Mouse (Mus musculus) megakaryocyte, adult 5-6 weeks (primary cell): ENCODE measurements around the gene Adgb. TPM values are rescaled to one million over a fixed set of nuclear protein-coding genes. Genes with fewer than 3 reads are reported as not detected.
"Not testable (repeated sequence)": the region's sequence is repeated elsewhere in the genome, so short reads cannot be mapped to it uniquely, and the experiment has no call there.

Source experiments
- ATAC-seq: 2 replicates; pipeline ENCODE4 v1.8.0; 2016; ENCODE audit warnings: mild to moderate bottlenecking, inconsistent platforms; ENCODE audit not compliant: poor library complexity, severe bottlenecking
- total RNA-seq, 2 experiments: library from RNA; stranded (forward) in 1 of 2; stranded (reverse) in 1 of 2; fragments of 153-499, 151-499 nt in 1 of 2; fragments of 221-1000, 200-1000 nt in 1 of 2; gene quantifications; 2 replicates each; pipeline versions ENCODE4 v1.2.3 to v1.2.4; 2015 to 2017

Gene Adgb
- total RNA-seq (2015) (0.27 and 1.4 TPM in 2 replicates), total RNA-seq (2017) (0.40 and 0.53 TPM in 2 replicates)

GRCm38 (mm10) chr10:10471961-10472610 lies at the start of gene Adgb:
Gene Adgb (minus strand): TSS chr10:10472326.
- peak; percentile 67 for ATAC-seq

GRCm38 (mm10) chr10:10480139-10480538 lies 8.0 kb upstream of the Adgb start:
- ATAC-seq: peak; percentile 57

GRCm38 (mm10) chr10:10477429-10477828 lies 5.3 kb upstream of the Adgb start:
- ATAC-seq: not testable (repeated sequence)

- ATAC-seq: no peak
Observed at GRCm38 (mm10) chr10:10476956-10477355, 4.8 kb upstream of the Adgb start.

GRCm38 (mm10) chr10:10476549-10476948 lies 4.4 kb upstream of the Adgb start:
- ATAC-seq: peak; percentile 91

GRCm38 (mm10) chr10:10468699-10469547 lies 3.2 kb downstream of the Adgb start:
- peak; percentile 78 for ATAC-seq

- peak; percentile 59 for ATAC-seq
Observed at GRCm38 (mm10) chr10:10460113-10460512, 12.0 kb downstream of the Adgb start.

- peak; percentile 95 for ATAC-seq
Observed at GRCm38 (mm10) chr10:10456991-10457390, 15.1 kb downstream of the Adgb start.

GRCm38 (mm10) chr10:10449067-10449466 lies 23.1 kb downstream of the Adgb start:
- peak; percentile 100 for ATAC-seq

GRCm38 (mm10) chr10:10444841-10445466 lies 27.2 kb downstream of the Adgb start:
- ATAC-seq: no peak

GRCm38 (mm10) chr10:10443558-10443957 lies 28.6 kb downstream of the Adgb start:
- ATAC-seq: no peak

GRCm38 (mm10) chr10:10435014-10435413 lies 37.1 kb downstream of the Adgb start:
- no peak for ATAC-seq

GRCm38 (mm10) chr10:10429635-10430034 lies 42.5 kb downstream of the Adgb start:
- peak; percentile 89 for ATAC-seq

GRCm38 (mm10) chr10:10429032-10429431 lies 43.1 kb downstream of the Adgb start:
- peak; percentile 67 for ATAC-seq

GRCm38 (mm10) chr10:10424383-10424782 lies 47.7 kb downstream of the Adgb start:
- peak; percentile 59 for ATAC-seq

GRCm38 (mm10) chr10:10411046-10411445 lies 61.1 kb downstream of the Adgb start:
- peak; percentile 89 for ATAC-seq

- ATAC-seq: peak; percentile 95
Observed at GRCm38 (mm10) chr10:10408166-10408565, 64.0 kb downstream of the Adgb start.

- peak; percentile 86 for ATAC-seq
Observed at GRCm38 (mm10) chr10:10395784-10396481, 76.2 kb downstream of the Adgb start.

GRCm38 (mm10) chr10:10374629-10375028 lies 97.5 kb downstream of the Adgb start:
- no peak for ATAC-seq

GRCm38 (mm10) chr10:10364025-10364424 lies 108.1 kb downstream of the Adgb start:
- ATAC-seq: no peak
